In the genomic region with DNA sequence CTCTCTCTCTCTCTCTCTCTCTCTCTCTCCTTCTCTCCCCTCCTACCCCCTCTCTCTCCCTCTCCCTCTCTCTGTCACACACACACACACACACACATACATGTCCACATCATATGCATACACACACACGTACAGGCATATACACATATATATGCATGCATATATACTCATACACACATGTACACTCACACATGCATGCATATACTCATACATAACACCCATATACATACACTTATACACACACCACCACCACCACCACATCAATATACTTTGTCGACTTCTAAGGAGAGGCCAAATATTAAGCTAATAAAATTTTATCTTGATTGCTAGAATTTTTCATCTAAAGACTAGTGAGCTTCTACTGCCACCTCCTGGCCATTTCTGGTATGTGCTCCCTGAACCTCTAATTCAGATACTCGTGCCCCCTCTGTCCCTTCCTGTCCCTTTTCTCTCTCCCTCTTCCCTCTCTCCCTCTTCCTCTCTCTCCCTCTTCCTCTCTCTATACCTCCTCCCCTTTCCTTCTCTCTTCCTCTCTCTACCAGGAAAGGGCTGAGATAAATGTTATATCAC, we compare ENCODE assay signal across 8 mouse cellular contexts. TPM values are rescaled to one million over a fixed set of nuclear protein-coding genes. Genes with fewer than 3 reads are reported as not detected.
A peak's percentile ranks its signal among the peaks of the same experiment; 100 is the strongest.
DNase-seq lines count a peak whose midpoint lies in the region; ATAC-seq and TF ChIP-seq lines count a peak whose summit lies in the region.

No protein-coding gene starts in this region.

- DNase-seq in heart, adult 18-20 months: peak; percentile 18 to 78
- peak; percentile 43 for DNase-seq in embryonic facial prominence, embryonic 14.5 days (ENCODE audit: low spot score)
- DNase-seq in large intestine, adult 2 months (ENCODE audit: low read depth, low spot score): peak; percentile 8
- peak; percentile 70 for DNase-seq in splenic B cell, adult 2 months (ENCODE audit: low read depth, low spot score)

- TF ChIP-seq CTCF in C2C12 (IDR thresholded peaks at IDR 0.05; ENCODE audit: control insufficient read depth, insufficient read depth, insufficient read length): peak; percentile 30
- peak; percentile 26; the same call in 1 of the 2 replicates for TF ChIP-seq CTCF in bone marrow, adult 2 months (IDR thresholded peaks at IDR 0.05; ENCODE audit: control insufficient read depth, insufficient read depth, low read length)

- no peaks in the 10 kb centered on the region for H3K9me3 ChIP-seq in heart, embryonic 12.5 days (replicated peaks)
- no peaks in the 10 kb centered on the region for H3K9me3 ChIP-seq in embryonic facial prominence, embryonic 14.5 days (ENCODE audit: control insufficient read depth, low read length)

- WGBS in heart, embryonic 12.5 days: 29% methylated on average over 3 of the region's 3 CpGs
- WGBS in bone marrow, adult 2 months: 25% methylated on average over 3 of the region's 3 CpGs
- 34% methylated on average over 3 of the region's 3 CpGs for WGBS in embryonic facial prominence, embryonic 14.5 days
- WGBS in large intestine, adult 2 months: 30% methylated on average over 3 of the region's 3 CpGs

- no peak overlapping the region for H3K9ac ChIP-seq in heart, embryonic 12.5 days
- no peak overlapping the region for H3K9ac ChIP-seq in embryonic facial prominence, embryonic 14.5 days (ENCODE audit: low read depth, low read length)

- H3ac ChIP-seq in C2C12 (ENCODE audit: control insufficient read depth, insufficient read length, low read depth): no peak overlapping the region

- no peak for TF ChIP-seq POLR2A in bone marrow, adult 2 months (IDR thresholded peaks at IDR 0.05; ENCODE audit: borderline replicate concordance, control insufficient read depth, low read depth, low read length)

- no peak for ATAC-seq in heart, embryonic 12.5 days (ENCODE audit: insufficient number of reproducible peaks, low FRiP score)
- ATAC-seq in embryonic facial prominence, embryonic 14.5 days (ENCODE audit: low read depth): no peak
- ATAC-seq in megakaryocyte-erythroid progenitor cell, adult 5-6 weeks (replicated peaks; ENCODE audit: low FRiP score, low TSS enrichment, poor library complexity, severe bottlenecking): peak; percentile 76

- no peaks in the 10 kb centered on the region for H3K36me3 ChIP-seq in heart, embryonic 12.5 days
- H3K36me3 ChIP-seq in C2C12 (ENCODE audit: control insufficient read depth, insufficient read depth): no peaks in the 10 kb centered on the region
- no peaks in the 10 kb centered on the region for H3K36me3 ChIP-seq in embryonic facial prominence, embryonic 14.5 days (ENCODE audit: control insufficient read depth, insufficient read depth, low read length)
- no peaks in the 10 kb centered on the region for H3K36me3 ChIP-seq in splenic B cell, adult 2 months (ENCODE audit: control insufficient read depth, insufficient read depth, low read length, poor library complexity, severe bottlenecking)

- no peak overlapping the region for H3K4me3 ChIP-seq in heart, embryonic 12.5 days
- H3K4me3 ChIP-seq in C2C12 (ENCODE audit: insufficient read depth, poor library complexity, severe bottlenecking): no peak overlapping the region
- no peak overlapping the region for H3K4me3 ChIP-seq in bone marrow, adult 2 months (replicated peaks; ENCODE audit: control insufficient read depth, low read depth, low read length)
- no peak overlapping the region for H3K4me3 ChIP-seq in embryonic facial prominence, embryonic 14.5 days (ENCODE audit: low read depth, low read length)

- H3K79me2 ChIP-seq in C2C12 (ENCODE audit: control insufficient read depth, insufficient read depth): no peaks in the 10 kb centered on the region

- no peak overlapping the region for H3K27ac ChIP-seq in heart, embryonic 12.5 days (ENCODE audit: poor library complexity, severe bottlenecking)
- H3K27ac ChIP-seq in bone marrow, adult 2 months (ENCODE audit: control insufficient read depth, insufficient read depth, low read depth, low read length, poor library complexity): no peak overlapping the region
- H3K27ac ChIP-seq in embryonic facial prominence, embryonic 14.5 days (replicated peaks; ENCODE audit: low read depth, low read length): no peak overlapping the region

- no peaks in the 10 kb centered on the region for H3K27me3 ChIP-seq in heart, embryonic 12.5 days (replicated peaks)
- no peaks in the 10 kb centered on the region for H3K27me3 ChIP-seq in C2C12 (ENCODE audit: control insufficient read depth, insufficient read depth, insufficient read length)
- H3K27me3 ChIP-seq in embryonic facial prominence, embryonic 14.5 days (replicated peaks; ENCODE audit: control insufficient read depth, insufficient read depth, low read length): no peaks in the 10 kb centered on the region
- H3K27me3 ChIP-seq in splenic B cell, adult 2 months (ENCODE audit: control insufficient read depth, insufficient read depth, low read length, poor library complexity, severe bottlenecking): no peaks in the 10 kb centered on the region

- 0 out of 2 replicates have a peak, but pooled peaks cover 3% of the 10 kb centered on the region for H3K4me1 ChIP-seq in heart, embryonic 12.5 days (replicated peaks)
- H3K4me1 ChIP-seq in bone marrow, adult 2 months (ENCODE audit: control insufficient read depth, insufficient read depth, low read length): no peaks in the 10 kb centered on the region
- no peaks in the 10 kb centered on the region for H3K4me1 ChIP-seq in embryonic facial prominence, embryonic 14.5 days (ENCODE audit: control insufficient read depth, insufficient read depth, low read length)

- no peaks in the 10 kb centered on the region for H3K79me3 ChIP-seq in C2C12 (ENCODE audit: low read depth)

- no peak overlapping the region for H3K4me2 ChIP-seq in heart, embryonic 12.5 days
- H3K4me2 ChIP-seq in embryonic facial prominence, embryonic 14.5 days (ENCODE audit: low read depth, low read length): no peak overlapping the region

TF ChIP-seq in C2C12, 6 proteins besides CTCF, POLR2A, EP300 and RAD21:
- TF ChIP-seq MYOG (IDR thresholded peaks at IDR 0.05; ENCODE audit: control insufficient read depth, extremely low read depth, insufficient read length) (no peak), MYOD1 (IDR thresholded peaks at IDR 0.05; ENCODE audit: control insufficient read depth, insufficient read length, low read depth) (no peak), MAX (IDR thresholded peaks at IDR 0.05) (no peak), USF1 (IDR thresholded peaks at IDR 0.05; ENCODE audit: low read depth) (no peak), CEBPB (IDR thresholded peaks at IDR 0.05; ENCODE audit: low read depth) (no peak), FOSL1 (IDR thresholded peaks at IDR 0.05; ENCODE audit: insufficient read depth, low read length, poor library complexity, severe bottlenecking) (no peak)

RNA-seq across cellular contexts. Expression of gene Hhat, which starts 59.2 kb away (rescaled TPM):
- 1 to 10 TPM; 1.6 to 3.3 TPM for total RNA-seq in heart, adult 18-20 months (2021)
- 6.7 and 10.2 TPM in 2 replicates for polyA plus RNA-seq in heart, embryonic 12.5 days (2016; fragmentation: Nextera tagmentation; extraction: Ambion mirVana)
- 3.9 TPM for polyA plus RNA-seq in C2C12 (2012; fragmentation: generic; extraction: Trizol)
- polyA plus RNA-seq in bone marrow, adult 2 months (2011; ENCODE audit: insufficient read depth, insufficient read length, low replicate concordance, missing spikeins): 0.43 and 1.4 TPM in 2 replicates
- polyA plus RNA-seq in embryonic facial prominence, embryonic 14.5 days (2014; fragmentation: Nextera tagmentation; extraction: Ambion mirVana): 9.3 and 10.4 TPM in 2 replicates
- 1.8 and 2.5 TPM in 2 replicates for polyA plus RNA-seq in large intestine, adult 2 months (2012; rRNA removed)
- total RNA-seq in megakaryocyte-erythroid progenitor cell, adult 5-6 weeks (2014; fragmentation: Nextera tagmentation): 1.8 and 8.0 TPM in 2 replicates
- 0.80 and 1.1 TPM in 2 replicates for total RNA-seq in megakaryocyte-erythroid progenitor cell, adult 5-6 weeks (2017)

Comparison
In these comparisons a context has a peak if more than half of its experiments do, and no peak if none do; other contexts are left out.
1. DNase-seq: peak in every context shown above with its lines; median percentile 70 in splenic B cell, adult 2 months; 48 in heart, adult 18-20 months; 43 in embryonic facial prominence, embryonic 14.5 days; 8 in large intestine, adult 2 months.